Mouse (Mus musculus) embryonic facial prominence, embryonic 15.5 days (tissue): Measurements from ENCODE around the gene Chst10. TPM values are rescaled to one million over a fixed set of nuclear protein-coding genes. Genes with fewer than 3 reads are reported as not detected.

Experiments used
- ATAC-seq: fragments of 200-750 bp; cut with Nextera tagmentation; 2 replicates; pipeline ENCODE4 v1.8.0; 2017; ENCODE audit warnings: low read depth, moderate TSS enrichment; ENCODE audit not compliant: insufficient number of reproducible peaks, low FRiP score, low TSS enrichment
- H3K27ac ChIP-seq: fragments of 300-500 bp; sonication (generic); replicated peaks from 2 replicates; pipeline ENCODE4 v1.5.1; 2015; ENCODE audit warnings: mild to moderate bottlenecking, inconsistent platforms
- H3K27me3 ChIP-seq: fragments of 300-500 bp; sonication (generic); 2 replicates; pipeline ENCODE4 v1.6.1; 2015; ENCODE audit warnings: inconsistent platforms
- H3K36me3 ChIP-seq: fragments of 300-500 bp; sonication (generic); 2 replicates; pipeline ENCODE4 v1.6.1; 2015; ENCODE audit warnings: mild to moderate bottlenecking, inconsistent platforms
- H3K4me1 ChIP-seq: fragments of 300-500 bp; sonication (generic); 2 replicates; pipeline ENCODE4 v1.6.1; 2015; ENCODE audit warnings: inconsistent platforms
- H3K4me2 ChIP-seq: fragments of 300-500 bp; sonication (generic); replicated peaks from 2 replicates; pipeline ENCODE4 v1.6.1; 2015; ENCODE audit warnings: mild to moderate bottlenecking, inconsistent platforms
- H3K4me3 ChIP-seq: fragments of 300-500 bp; sonication (generic); replicated peaks from 2 replicates; pipeline ENCODE4 v1.5.1; 2015; ENCODE audit warnings: mild to moderate bottlenecking, inconsistent platforms
- H3K9ac ChIP-seq: fragments of 300-500 bp; sonication (generic); 2 replicates; pipeline ENCODE4 v1.6.1; 2015; ENCODE audit warnings: inconsistent platforms
- H3K9me3 ChIP-seq: fragments of 300-500 bp; sonication (generic); replicated peaks from 2 replicates; pipeline ENCODE4 v1.6.1; 2016; ENCODE audit warnings: inconsistent platforms
- WGBS: fragments of 180-500 bp; shearing (Covaris S2); methylation state at CpG from one replicate; pipeline ENCODE4 v1.1.7; 2015; 5-methylcytosine and 5-hydroxymethylcytosine counted together
- polyA plus RNA-seq: library from polyadenylated mRNA; unstranded; fragments of >200 nt; fragmentation: Nextera tagmentation; extraction: Ambion mirVana; gene quantifications from 2 replicates; pipeline ENCODE4 v1.2.1, GENCODE M21; 2015

Chst10 gene
- polyA plus RNA-seq, 1 experiment from 2014 or later = 9.4 TPM

DNA sequence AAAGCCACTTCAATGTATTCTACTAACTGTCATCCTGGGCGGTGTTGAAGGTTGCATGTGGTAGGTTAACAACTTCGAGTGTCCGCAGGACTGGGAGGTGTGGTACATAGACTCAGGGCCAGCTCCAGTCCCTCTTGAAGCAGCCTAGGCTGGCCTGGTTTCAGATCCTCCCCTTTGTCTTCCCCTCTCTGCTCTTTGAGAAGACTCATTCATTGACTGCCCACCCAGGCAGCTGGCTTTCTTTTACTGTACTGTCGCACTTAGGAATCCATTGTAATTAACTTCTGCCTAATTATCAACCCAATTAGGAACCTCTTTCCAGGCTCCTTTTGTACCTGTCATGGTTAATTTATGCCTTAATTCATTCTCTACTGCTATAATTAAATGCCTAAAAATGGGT lies 54.7 kb downstream of the Chst10 start:
- no peak overlapping the region for H3K4me3 ChIP-seq
- no peaks in the 10 kb centered on the region for H3K36me3 ChIP-seq
- H3K9me3 ChIP-seq = no peaks in the 10 kb centered on the region
- no peak overlapping the region for H3K4me2 ChIP-seq
- H3K9ac ChIP-seq = no peak overlapping the region
- 62% methylated on average over 4 of the region's 4 CpGs for WGBS
- no peaks in the 10 kb centered on the region for H3K4me1 ChIP-seq
- 0 out of 2 replicates have a peak, but pooled peaks cover 3% of the 10 kb centered on the region for H3K27me3 ChIP-seq
- H3K27ac ChIP-seq = no peak overlapping the region
- no peak for ATAC-seq

DNA sequence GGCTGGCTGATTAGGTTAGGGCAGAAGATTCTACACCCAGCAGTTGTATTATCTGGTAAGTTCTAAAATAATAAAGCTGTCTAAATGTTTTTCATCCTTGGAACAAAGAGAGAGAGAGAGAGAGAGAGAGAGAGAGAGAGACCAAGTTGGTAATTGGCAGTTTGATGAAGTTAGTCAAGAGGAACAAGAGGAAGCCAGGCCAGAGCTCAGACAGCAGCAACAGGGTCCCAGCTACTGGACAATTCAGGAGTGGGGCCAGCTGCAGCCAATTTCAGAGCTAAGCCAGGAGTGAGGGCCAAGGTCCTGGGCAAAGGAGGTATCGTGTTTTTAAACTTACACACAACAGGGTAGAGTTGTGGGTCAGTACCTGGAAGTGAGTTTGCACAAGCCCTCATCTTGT lies 55.1 kb downstream of the Chst10 start:
- Histone ChIP-seq H3K36me3 (no peaks in the 10 kb centered on the region), H3K4me1 (no peaks in the 10 kb centered on the region), H3K9ac (no peak overlapping the region), H3K27me3 (peaks cover 7% of the 10 kb centered on the region; the same call in 1 of the 2 replicates), H3K27ac (no peak overlapping the region), H3K9me3 (no peaks in the 10 kb centered on the region), H3K4me3 (no peak overlapping the region), H3K4me2 (no peak overlapping the region)
- WGBS = 50% methylated on average over 1 of the region's 1 CpGs
- ATAC-seq = no peak

DNA sequence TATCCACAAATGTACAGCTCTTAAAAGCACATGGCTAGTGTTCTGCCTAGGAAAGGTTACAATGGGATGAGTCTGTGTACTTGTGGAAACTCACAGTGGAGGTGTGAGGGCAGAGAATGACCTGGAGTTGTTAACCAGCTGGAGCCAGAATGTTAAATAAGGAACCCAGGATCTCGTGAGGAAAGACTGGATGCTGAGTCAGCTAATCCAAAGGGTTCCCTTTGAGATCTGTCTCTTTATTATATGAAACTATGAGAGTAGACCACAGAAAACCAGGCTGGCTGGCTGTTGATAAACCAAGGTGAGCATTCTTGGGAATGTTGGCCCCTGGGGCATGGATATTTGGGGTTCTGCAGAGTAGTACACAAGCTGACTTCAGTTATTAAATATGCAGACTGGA lies 58.0 kb downstream of the Chst10 start:
- no peak for ATAC-seq
- Histone ChIP-seq H3K4me2 (no peak overlapping the region), H3K9ac (no peak overlapping the region), H3K36me3 (no peaks in the 10 kb centered on the region), H3K27me3 (peaks cover 24% of the 10 kb centered on the region), H3K9me3 (no peaks in the 10 kb centered on the region), H3K4me1 (peaks cover 5% of the 10 kb centered on the region), H3K4me3 (no peak overlapping the region), H3K27ac (no peak overlapping the region)
- WGBS = 47% methylated on average over 1 of the region's 1 CpGs

DNA sequence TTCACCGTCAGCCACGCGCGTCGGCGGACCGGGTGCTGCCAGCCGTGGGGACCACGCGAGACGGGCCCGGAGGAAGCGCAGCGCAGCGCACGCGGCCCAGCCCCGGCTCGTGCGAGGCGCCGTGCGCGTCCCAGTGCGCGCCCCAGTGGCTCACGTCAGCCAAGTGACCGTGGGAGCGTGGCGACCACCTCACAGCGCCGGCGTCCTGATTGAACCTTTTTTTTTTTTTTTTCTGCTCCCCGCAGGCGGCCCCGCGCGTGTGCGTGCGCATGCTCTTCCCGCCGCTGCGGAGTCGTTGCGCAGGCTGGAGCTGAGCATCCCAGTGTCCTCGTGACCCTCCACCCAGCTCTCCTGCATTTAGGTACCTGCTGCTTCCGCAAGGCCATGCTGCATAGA lies 61.5 kb downstream of the Chst10 start, which contains the start of gene Lonrf2:
Lonrf2 (minus strand) TSS at position 235 of the 396 bp plus-strand sequence.
- Histone ChIP-seq H3K36me3 (no peaks in the 10 kb centered on the region), H3K4me3 (peak within 1 kb of the TSS; percentile 68), H3K27me3 (peaks cover 27% of the 10 kb centered on the region), H3K9ac (peak within 1 kb of the TSS; percentile 57), H3K9me3 (no peaks in the 10 kb centered on the region), H3K27ac (peak within 1 kb of the TSS; percentile 31), H3K4me2 (peak within 1 kb of the TSS; percentile 98), H3K4me1 (peaks cover 5% of the 10 kb centered on the region)
- WGBS = 2% methylated on average over 47 of the region's 47 CpGs
- peak; percentile 77 for ATAC-seq

DNA sequence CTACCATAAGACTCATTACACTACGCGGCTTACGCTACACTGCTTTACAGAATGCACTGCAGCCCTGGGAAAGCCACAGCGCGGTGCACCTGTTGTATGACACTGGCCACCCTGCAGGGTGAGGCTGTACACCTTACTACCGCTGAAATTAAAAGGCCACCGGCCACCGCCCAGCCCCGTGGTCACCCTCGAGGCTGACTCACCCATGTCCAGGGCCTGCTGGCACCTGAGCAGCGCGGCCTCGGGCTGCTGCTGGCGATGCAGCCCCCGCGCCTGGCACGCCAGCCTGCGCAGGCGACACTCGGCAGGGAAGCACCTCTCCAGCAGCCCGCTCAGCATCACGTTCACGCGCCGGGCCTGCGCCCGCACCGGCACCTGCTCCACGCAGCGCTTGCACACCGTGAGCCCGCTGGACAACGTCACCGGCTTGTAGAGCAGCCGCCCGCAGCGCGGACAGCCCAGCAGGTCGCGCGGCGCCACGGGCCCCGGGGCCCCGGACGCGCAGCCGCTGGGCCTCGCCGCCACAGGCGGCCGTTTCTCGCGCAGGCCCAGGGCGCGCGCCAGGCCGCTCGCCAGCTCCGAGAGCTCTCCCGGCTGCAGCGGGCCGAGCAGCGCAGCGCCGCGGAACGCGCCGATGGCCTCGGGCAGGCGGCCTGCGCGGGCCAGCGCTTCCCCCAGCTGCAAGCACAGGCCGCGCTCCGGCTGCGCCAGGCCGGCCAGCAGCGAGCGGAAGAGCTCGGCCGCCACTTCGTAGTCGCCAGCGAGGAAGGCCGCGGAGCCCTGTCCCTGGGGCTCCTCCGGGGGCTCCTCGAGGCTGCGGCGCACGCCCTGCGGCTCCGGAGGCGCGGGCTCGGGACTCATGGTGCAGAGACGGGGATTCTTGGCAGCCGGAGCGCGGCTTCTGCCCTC lies 62.1 kb downstream of the Chst10 start:
- Histone ChIP-seq H3K9me3 (no peaks in the 10 kb centered on the region), H3K4me1 (peaks cover 5% of the 10 kb centered on the region), H3K4me2 (peak overlapping the region; percentile 98), H3K36me3 (no peaks in the 10 kb centered on the region), H3K27me3 (peaks cover 27% of the 10 kb centered on the region), H3K9ac (peak overlapping the region; percentile 57), H3K27ac (peak overlapping the region; percentile 31), H3K4me3 (peak overlapping the region; percentile 68)
- 2% methylated on average over 103 of the region's 103 CpGs for WGBS
- ATAC-seq = peak; percentile 78

DNA sequence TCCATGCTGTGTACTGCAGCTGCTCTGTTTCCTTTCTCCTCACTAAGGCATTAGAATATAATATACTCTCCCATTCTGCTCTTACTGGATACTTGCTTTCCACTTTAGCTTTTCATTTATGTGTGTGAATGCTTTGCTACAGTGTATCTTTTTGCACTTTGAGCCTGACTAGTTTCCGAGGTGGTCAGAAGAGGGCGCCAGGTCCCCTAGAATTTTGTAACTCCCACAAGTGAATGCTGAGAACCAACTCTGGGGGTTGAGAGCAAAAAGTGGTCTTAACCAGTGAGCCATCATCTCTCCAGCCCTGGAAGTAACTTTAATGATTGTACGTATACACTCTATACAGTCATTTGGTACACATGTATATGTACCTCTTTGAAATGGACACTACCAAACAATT lies 63.1 kb downstream of the Chst10 start:
- peak overlapping the region; percentile 68 for H3K4me3 ChIP-seq
- no peak overlapping the region for H3K27ac ChIP-seq
- H3K36me3 ChIP-seq = no peaks in the 10 kb centered on the region
- peaks cover 27% of the 10 kb centered on the region for H3K27me3 ChIP-seq
- WGBS = 34% methylated on average over 3 of the region's 3 CpGs
- no peak for ATAC-seq
- H3K9ac ChIP-seq = no peak overlapping the region
- peaks cover 5% of the 10 kb centered on the region for H3K4me1 ChIP-seq
- H3K9me3 ChIP-seq = no peaks in the 10 kb centered on the region
- peak overlapping the region; percentile 98; the same call in 1 of the 2 replicates for H3K4me2 ChIP-seq

DNA sequence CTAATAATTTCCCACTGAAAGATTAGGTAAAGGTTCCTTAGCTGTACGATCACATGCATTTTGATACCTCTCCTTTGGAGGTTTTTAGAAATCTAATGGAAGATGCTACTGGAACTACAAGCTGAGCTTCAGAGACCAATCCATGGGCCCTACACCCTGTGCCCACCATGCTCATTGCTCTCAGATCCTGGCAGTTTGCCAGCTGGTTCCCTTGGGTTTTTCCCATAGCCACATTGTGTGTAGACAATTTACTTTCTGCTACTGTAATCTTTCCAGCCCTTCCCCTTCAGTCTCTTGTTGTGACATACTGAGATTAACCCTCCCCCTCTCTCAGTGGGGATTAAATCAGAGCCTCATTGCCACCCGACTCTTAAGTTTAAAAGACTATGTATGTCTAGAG lies 73.0 kb downstream of the Chst10 start:
- no peak for ATAC-seq
- Histone ChIP-seq H3K4me1 (no peaks in the 10 kb centered on the region), H3K27me3 (no peaks in the 10 kb centered on the region), H3K9ac (no peak overlapping the region), H3K4me3 (no peak overlapping the region), H3K9me3 (no peaks in the 10 kb centered on the region), H3K36me3 (no peaks in the 10 kb centered on the region), H3K27ac (no peak overlapping the region), H3K4me2 (no peak overlapping the region)
- WGBS = 71% methylated on average over 2 of the region's 2 CpGs

DNA sequence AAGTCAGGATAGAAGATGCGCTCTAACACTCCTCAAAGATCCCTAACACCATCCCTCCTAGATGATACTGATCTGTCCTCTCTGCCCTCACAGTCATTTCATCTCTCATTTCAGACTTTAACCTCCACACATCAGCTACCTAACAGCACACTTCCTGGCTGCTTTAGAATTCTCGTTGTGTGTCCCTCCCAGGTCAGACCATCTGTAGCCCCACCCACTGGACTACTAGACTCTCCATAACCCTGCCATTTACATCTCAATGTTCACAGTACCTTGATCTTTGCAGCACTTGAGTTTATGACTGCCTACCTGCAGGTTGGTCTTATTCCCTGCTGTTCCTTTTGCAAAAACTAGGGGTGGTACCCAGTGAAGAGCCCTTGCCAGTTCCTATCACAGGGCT lies 74.1 kb downstream of the Chst10 start:
- ATAC-seq = no peak
- Histone ChIP-seq H3K4me1 (no peaks in the 10 kb centered on the region), H3K9ac (no peak overlapping the region), H3K27me3 (no peaks in the 10 kb centered on the region), H3K4me2 (no peak overlapping the region), H3K36me3 (no peaks in the 10 kb centered on the region), H3K27ac (no peak overlapping the region), H3K9me3 (no peaks in the 10 kb centered on the region), H3K4me3 (no peak overlapping the region)
- 64% methylated on average over 2 of the region's 2 CpGs for WGBS

DNA sequence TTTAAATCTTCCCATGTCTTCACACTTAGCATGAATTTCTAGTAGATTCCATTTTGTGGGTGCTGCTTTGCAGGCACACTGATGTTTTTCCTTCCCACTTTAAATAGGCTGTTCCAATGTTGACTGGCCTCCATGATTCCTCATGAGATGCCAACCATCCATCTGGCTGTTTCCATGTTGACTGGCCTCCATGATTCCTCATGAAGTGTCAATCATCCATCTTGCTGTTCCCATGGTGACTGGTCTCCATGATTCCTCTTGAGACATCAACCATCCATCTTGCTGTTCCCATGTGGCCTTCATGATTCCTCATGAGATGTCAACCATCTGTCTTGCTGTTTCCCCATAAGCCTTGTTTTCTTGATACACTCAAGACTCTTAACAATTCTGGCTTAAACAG lies 78.3 kb downstream of the Chst10 start:
- peaks cover 16% of the 10 kb centered on the region for H3K4me1 ChIP-seq
- no peak overlapping the region for H3K27ac ChIP-seq
- H3K4me2 ChIP-seq = no peak overlapping the region
- no peak overlapping the region for H3K4me3 ChIP-seq
- H3K9ac ChIP-seq = no peak overlapping the region
- no peak for ATAC-seq
- H3K36me3 ChIP-seq = no peaks in the 10 kb centered on the region
- no peaks in the 10 kb centered on the region for H3K27me3 ChIP-seq
- H3K9me3 ChIP-seq = no peaks in the 10 kb centered on the region

DNA sequence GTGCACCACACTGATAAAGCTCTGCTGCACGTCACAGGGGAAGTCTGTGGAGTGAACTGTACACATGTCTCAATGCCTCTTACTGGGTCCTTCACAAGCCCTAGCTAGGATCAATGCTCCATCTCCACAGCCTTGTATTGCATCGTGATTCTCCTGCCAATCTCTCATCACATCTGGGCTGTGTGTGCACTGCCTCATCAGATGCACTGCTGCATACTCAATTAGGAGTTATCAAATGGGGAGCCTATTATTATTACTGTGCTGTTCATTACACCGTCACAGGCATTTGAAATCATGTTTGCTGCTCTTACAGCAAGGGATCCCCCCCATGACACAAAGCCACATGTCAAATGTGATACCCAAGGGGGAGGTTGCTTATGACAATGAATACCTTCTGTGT lies 80.3 kb downstream of the Chst10 start:
- ATAC-seq = peak; percentile 7; the same call in 1 of the 2 replicates
- H3K4me1 ChIP-seq = peaks cover 16% of the 10 kb centered on the region
- no peaks in the 10 kb centered on the region for H3K27me3 ChIP-seq
- no peak overlapping the region for H3K4me3 ChIP-seq
- peak overlapping the region; percentile 61 for H3K27ac ChIP-seq
- H3K4me2 ChIP-seq = no peak overlapping the region
- no peak overlapping the region for H3K9ac ChIP-seq
- WGBS = 53% methylated on average over 3 of the region's 3 CpGs
- peaks cover 7% of the 10 kb centered on the region; the same call in 1 of the 2 replicates for H3K36me3 ChIP-seq
- H3K9me3 ChIP-seq = no peaks in the 10 kb centered on the region

DNA sequence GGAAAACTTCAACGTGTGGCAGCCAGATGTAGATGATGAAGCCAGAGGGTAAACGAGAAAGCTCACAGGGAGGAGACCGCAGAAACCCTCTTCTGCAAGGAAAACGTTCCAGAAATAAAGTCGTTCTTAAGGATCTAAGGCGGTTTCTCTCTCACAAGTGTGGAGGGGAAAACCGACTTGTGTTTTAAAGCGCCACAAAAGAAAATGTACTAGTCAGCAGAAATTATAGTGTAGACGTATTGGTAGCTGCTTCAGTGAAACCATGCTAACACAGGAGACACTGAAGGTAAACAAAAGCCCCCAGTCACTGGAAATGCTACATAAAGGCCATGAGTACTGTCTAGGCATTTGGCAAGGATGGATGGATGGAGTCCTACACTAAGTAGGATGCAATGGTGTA lies 80.7 kb downstream of the Chst10 start:
- no peaks in the 10 kb centered on the region for H3K27me3 ChIP-seq
- H3K9ac ChIP-seq = no peak overlapping the region
- no peak overlapping the region for H3K4me3 ChIP-seq
- H3K4me1 ChIP-seq = peaks cover 16% of the 10 kb centered on the region
- ATAC-seq = no peak; the same call in 1 of the 2 replicates
- H3K9me3 ChIP-seq = no peaks in the 10 kb centered on the region
- peaks cover 9% of the 10 kb centered on the region for H3K36me3 ChIP-seq
- WGBS = 32% methylated on average over 9 of the region's 9 CpGs
- no peak overlapping the region for H3K4me2 ChIP-seq
- peak overlapping the region; percentile 61 for H3K27ac ChIP-seq
